Mouse (Mus musculus) embryonic fibroblast, embryonic 13.5 days (primary cell): ENCODE data around the gene Pfkp. TPM values are rescaled to one million over a fixed set of nuclear protein-coding genes. Genes with fewer than 3 reads are reported as not detected.

Experiments used
- H3K27ac ChIP-seq: 2 replicates; pipeline ENCODE4 v1.5.1; 2012; ENCODE audit warnings: low read length, control low read depth, inconsistent platforms; ENCODE audit not compliant: insufficient read depth
- H3K4me1 ChIP-seq: 2 replicates; pipeline ENCODE4 v1.6.1; 2011; ENCODE audit warnings: low read length; ENCODE audit not compliant: control insufficient read depth, insufficient read depth
- H3K4me3 ChIP-seq: 2 replicates; pipeline ENCODE4 v1.5.1; 2011; ENCODE audit warnings: mild to moderate bottlenecking, control low read depth, low read length; ENCODE audit not compliant: insufficient read depth
- CTCF ChIP-seq: IDR thresholded peaks from 2 replicates; pipeline ENCODE4 v1.5.1; 2011; ENCODE audit warnings: mild to moderate bottlenecking, control low read depth, low read length, moderate library complexity, borderline replicate concordance; ENCODE audit not compliant: insufficient read depth
- POLR2A ChIP-seq: IDR thresholded peaks from 2 replicates; pipeline ENCODE4 v1.6.1; 2011; ENCODE audit warnings: low read depth, mild to moderate bottlenecking, control low read depth, low read length, moderate library complexity
- polyA plus RNA-seq: library from polyadenylated mRNA; stranded (reverse); fragments of >200 nt; gene quantifications from 2 replicates; pipeline ENCODE4 v1.2.4, GENCODE M21; 2011; ENCODE audit warnings: low read depth; ENCODE audit not compliant: missing spikeins, insufficient read length

The Pfkp gene
- polyA plus RNA-seq, 1 experiment: 33.6 TPM

DNA sequence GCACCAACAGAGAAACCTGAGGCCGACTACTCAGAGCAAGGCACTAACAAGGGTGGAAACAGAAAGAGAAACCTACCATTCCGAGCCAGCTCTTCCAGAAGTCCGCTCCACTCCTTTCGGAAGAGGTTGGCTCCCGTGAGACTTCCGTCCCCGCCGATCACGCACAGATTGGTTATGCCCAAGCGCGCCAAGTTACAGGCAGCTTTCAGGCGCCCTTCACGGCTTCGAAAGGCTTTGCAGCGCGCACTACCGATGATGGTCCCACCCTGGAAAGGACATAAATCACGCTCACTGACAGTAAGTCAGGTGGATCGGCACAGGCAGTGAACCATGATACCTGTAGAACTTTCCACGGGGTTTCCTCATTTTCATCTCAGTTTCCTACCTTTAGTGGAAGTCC lies 26.7 kb downstream of the Pfkp start:
- no peak overlapping the region for H3K27ac ChIP-seq
- peaks cover 15% of the 10 kb centered on the region for H3K4me1 ChIP-seq
- no peak overlapping the region for H3K4me3 ChIP-seq
- no peak for TF ChIP-seq CTCF
- TF ChIP-seq POLR2A: no peak

DNA sequence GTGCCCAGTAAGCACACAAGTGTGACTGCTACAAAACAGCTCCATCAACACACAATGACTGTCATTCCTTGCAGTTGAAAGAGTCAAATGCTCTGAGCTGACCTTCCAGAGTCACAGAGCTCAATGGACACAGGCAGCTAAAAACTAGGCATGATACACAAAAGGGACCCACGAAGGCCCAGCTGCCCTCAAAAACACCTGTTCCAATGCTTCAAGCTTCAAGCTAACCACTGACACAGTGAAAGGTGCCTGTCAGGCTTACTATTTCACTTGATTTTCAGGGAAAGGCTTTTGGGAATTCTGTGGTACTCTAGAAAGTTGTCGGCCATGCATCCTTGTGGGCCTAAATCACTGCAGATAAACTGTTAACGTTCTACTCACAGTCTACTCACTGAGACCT lies 28.3 kb downstream of the Pfkp start:
- peaks cover 8% of the 10 kb centered on the region for H3K4me1 ChIP-seq
- H3K4me3 ChIP-seq: no peak overlapping the region
- TF ChIP-seq POLR2A (no peak), CTCF (no peak)
- H3K27ac ChIP-seq: no peak overlapping the region

DNA sequence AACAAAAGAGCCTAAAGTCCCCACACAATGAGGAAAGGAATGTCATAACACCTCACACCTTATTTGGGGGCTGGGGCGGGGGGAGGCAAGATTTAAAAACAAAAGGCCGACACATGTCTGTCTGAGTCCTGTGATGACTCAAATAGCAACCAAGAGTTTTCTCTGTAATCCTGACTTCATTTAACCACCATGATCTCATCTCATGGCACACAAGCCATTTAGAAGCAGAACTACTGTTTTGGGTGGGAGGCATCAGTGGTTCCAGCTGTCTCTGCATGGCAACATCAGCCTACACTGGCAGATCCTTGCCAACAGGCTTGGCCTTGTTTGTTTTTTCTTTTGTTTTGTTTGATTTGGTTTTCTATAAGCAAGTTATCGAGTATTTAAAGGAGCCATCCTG lies 29.9 kb downstream of the Pfkp start:
- no peak overlapping the region for H3K4me3 ChIP-seq
- TF ChIP-seq POLR2A (no peak), CTCF (no peak)
- no peak overlapping the region for H3K27ac ChIP-seq
- no peaks in the 10 kb centered on the region; the same call in none of the 2 replicates for H3K4me1 ChIP-seq

DNA sequence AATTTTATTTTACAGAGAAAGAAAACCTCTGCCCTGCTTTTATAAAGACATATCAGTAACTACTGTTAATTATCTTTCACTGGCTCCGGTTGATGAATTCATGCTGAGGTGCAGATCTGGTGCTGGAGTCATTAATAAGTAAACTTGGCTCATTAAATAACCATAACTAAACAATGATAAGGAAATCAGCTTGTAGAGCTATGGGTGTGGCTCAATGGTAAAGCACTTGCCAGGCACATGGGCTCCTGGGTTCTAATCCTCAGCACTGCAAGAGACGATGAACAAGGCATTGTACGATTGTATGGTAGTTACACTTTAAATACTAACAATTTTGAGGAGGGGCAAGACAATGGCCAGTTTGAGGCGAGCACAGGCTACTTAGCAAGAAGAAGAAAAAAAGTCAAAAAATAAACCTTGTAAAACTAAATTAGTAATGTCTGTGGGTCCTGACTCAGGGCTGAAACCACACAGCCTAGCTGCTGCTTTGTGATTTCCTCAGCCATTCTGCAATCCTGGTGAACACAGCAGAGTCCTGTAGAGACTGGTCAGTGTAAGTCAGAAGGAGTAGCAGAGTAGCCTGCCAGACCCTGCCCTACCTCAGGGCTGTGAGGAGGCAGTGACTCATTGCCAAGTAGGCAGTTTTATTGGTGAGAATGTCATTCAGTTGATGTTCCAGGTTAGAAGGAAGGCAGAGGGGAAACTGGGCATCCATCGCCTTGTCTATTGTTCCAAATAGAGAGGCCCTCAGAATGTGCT lies 34.7 kb downstream of the Pfkp start:
- H3K4me3 ChIP-seq: no peak overlapping the region
- H3K27ac ChIP-seq: no peak overlapping the region
- TF ChIP-seq CTCF (no peak), POLR2A (no peak)
- no peaks in the 10 kb centered on the region; the same call in 1 of the 2 replicates for H3K4me1 ChIP-seq

DNA sequence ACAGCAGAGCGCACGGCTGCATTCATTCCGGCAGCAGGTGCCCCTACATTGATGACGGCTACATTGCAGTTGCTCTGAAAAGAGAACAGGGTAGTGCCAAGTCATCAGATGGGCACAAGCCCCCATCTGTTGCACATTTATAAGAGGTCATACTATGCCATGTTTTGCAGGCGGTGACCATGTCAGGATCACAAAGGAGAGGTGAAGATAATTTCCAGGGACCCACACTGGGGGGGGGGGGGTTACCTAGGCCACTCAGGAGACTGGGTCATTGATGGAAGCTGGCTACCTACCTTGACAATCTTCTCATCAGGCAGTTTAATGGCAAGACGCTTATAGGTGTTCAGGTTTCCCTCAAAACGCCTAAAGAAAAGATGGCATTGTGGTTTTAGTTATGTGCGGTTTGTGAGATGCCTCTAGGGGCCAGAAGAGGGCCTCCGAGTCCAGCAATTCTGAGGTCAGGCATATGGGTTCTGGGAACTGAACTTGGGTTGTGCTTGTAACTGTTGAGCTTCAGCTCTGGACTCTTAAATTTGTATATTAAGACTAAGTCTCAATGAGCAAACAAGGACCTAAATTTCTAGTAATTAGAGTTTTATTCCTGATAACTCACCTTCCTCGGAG lies 45.7 kb downstream of the Pfkp start:
- no peak for TF ChIP-seq CTCF
- TF ChIP-seq POLR2A: no peak
- Histone ChIP-seq H3K4me1 (no peaks in the 10 kb centered on the region), H3K27ac (no peak overlapping the region), H3K4me3 (no peak overlapping the region)

DNA sequence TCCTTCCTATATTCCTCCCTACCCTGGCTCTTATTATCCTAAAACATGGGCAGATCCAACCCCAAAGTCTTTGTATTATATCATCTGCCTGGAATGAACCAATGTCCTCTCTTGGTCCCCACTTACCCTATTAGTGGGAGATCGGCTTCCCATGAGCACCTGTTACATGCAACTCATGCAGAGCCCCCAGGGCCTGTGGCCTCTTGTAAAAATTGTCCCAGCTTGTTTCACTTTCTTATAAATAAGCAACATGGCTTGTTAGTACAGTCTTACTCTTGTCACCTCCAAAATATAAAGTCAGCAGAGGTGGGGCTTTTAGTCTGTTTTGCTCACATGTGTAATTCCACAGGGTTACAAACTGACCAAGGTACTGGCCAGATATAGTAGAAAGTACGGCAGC lies 46.9 kb downstream of the Pfkp start:
- H3K4me1 ChIP-seq: no peaks in the 10 kb centered on the region
- H3K27ac ChIP-seq: no peak overlapping the region
- TF ChIP-seq POLR2A (no peak), CTCF (no peak)
- H3K4me3 ChIP-seq: no peak overlapping the region

DNA sequence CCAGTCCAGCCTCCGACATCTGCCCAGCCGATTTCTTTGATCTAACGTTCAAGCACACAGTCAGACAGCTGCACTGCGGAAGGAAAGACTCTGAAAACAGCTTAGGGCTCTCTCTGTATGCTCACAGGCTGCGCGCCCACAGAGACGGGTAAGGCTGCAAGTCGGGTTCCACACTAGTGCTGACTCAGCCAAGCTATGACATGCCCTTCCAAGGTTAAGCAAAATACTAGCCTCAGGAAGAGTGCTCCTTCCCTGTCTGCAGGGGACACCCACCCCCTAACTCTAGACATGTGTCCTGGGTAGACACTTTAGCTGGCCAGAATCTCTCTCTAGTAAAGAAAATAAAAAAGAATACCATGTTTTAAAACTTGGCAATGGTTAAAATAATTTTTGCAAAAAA lies 48.0 kb downstream of the Pfkp start:
- TF ChIP-seq POLR2A (no peak), CTCF (no peak)
- Histone ChIP-seq H3K4me3 (no peak overlapping the region), H3K4me1 (no peaks in the 10 kb centered on the region), H3K27ac (no peak overlapping the region)

DNA sequence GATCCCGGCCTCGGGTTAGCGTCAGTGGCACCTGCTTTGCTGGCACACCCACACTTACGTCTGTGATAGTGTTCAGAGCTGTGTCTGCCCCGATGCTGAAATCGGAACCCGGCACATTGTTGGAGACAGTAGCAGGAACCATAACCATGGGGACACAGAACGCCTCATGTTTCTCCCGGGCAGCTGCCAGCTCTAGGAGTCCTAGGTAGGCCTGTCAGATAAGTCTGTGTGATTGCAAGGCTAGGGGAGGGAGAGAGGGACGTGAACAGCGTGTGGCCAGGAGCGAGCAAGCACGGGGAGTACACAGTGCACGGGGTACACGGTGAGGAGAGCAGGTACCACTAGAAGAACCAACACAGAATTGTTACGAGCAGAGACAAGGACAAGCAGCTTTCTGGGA lies 50.8 kb downstream of the Pfkp start:
- TF ChIP-seq POLR2A: no peak
- no peak for TF ChIP-seq CTCF

DNA sequence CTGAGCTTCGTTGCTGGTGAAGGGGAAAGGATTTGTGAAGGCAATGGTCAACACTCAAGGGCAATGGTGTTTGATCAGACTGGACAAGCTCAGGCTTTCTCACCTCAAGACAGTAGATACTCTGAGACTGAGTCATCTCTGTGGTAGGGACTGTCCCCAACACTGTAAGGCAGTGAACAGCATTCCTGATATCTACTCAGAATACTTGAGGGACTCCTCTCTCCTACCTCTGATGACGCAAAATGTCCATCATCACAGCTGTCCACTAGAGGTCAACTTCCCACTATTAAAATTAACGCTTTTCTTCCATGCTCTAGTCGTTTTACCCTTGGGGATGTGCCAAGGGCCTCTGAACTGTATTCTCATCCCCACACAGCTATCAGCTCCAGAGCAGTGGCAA lies 53.2 kb downstream of the Pfkp start:
- no peak for TF ChIP-seq POLR2A
- no peak for TF ChIP-seq CTCF
- H3K4me1 ChIP-seq: no peaks in the 10 kb centered on the region
- no peak overlapping the region for H3K27ac ChIP-seq
- H3K4me3 ChIP-seq: no peak overlapping the region

More for the DNA sequence above, 50.8 kb downstream of the Pfkp start:
- Histone ChIP-seq H3K4me3 (no peak overlapping the region), H3K4me1 (no peaks in the 10 kb centered on the region), H3K27ac (no peak overlapping the region)

DNA sequence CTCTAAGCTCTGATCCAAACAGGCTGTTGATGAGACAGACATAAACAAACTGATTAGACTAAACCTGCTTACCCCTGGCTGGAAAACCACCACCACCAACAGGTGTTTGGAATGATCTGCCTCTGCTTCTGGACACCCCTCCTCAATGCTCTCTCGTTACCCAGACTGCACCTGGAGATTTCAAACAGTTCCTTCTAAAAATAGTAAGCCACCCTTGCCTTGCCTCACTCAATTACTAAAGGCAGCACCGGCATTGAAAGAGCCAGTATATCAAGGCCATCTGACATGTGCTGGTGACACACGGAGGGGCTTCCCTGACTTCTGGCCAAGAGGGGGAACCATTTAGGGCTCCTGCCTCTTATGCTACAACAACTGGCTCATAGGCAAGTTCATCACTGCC lies 57.7 kb downstream of the Pfkp start:
- Histone ChIP-seq H3K4me1 (no peaks in the 10 kb centered on the region), H3K4me3 (no peak overlapping the region), H3K27ac (no peak overlapping the region)
- TF ChIP-seq POLR2A: no peak
- TF ChIP-seq CTCF: no peak
